ENCODE assay signal across 16 mouse cellular contexts in the genomic region with DNA sequence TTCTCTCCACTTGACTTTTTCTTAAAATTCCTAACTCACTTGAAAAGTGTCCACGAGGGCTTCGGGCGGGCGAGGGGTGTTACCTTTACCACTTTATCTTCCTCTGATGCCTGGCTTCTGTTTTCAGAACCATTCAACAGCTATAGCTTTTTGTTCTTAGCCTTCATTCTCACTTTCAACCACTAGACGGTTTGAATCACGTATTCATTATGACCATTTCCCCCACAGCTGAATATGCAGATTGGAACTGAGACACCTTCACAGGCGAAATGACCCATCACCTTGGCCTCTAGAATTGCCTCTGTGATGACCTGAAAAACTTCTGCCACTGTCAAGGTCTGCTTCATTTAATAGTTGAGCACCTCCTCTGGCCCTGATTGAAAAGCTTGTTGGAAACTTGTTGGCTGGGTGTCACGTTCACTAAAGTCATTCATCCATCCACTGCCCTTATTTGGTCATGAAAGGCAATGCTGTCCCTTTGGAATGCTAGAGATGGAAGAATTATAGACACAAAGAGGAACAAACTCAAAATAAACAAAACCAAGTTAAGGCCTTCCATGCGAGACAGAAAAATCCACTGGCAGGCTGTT. TPM values are rescaled to one million over a fixed set of nuclear protein-coding genes. Genes with fewer than 3 reads are reported as not detected.
"Had no signal": no experiment of that assay in that cellular context is flagged by ENCODE, and none has a peak within 500 bp of the region (broad histone marks: within the 10 kb centered on the region; RNA-seq: fewer than 3 reads in every experiment).

No protein-coding gene starts in this region.

- H3K4me2 ChIP-seq: liver, embryonic 11.5 days; liver, embryonic 15.5 days; lung, embryonic 15.5 days; midbrain, embryonic 15.5 days; neural tube, embryonic 13.5 days had no signal

- H3K36me3 ChIP-seq: limb, embryonic 10.5 days; liver, embryonic 15.5 days; lung, embryonic 15.5 days; midbrain, embryonic 10.5 days; midbrain, embryonic 15.5 days; neural tube, embryonic 13.5 days had no signal

- H3K27me3 ChIP-seq: liver, embryonic 15.5 days; lung, embryonic 15.5 days; midbrain, embryonic 15.5 days; neural tube, embryonic 13.5 days had no signal

- ATAC-seq: intestine, embryonic 16.5 days; midbrain, embryonic 15.5 days had no signal

- H3K27ac ChIP-seq: left cerebral cortex, adult 2 months; limb, embryonic 10.5 days; liver, embryonic 15.5 days; lung, embryonic 15.5 days; midbrain, embryonic 10.5 days; midbrain, embryonic 15.5 days; neural tube, embryonic 13.5 days had no signal

- H3K4me3 ChIP-seq: left cerebral cortex, adult 2 months; limb, embryonic 10.5 days; liver, embryonic 15.5 days; lung, embryonic 15.5 days; midbrain, embryonic 10.5 days; midbrain, embryonic 15.5 days; neural tube, embryonic 13.5 days had no signal

- H3K4me1 ChIP-seq: liver, embryonic 15.5 days; lung, embryonic 15.5 days; midbrain, embryonic 15.5 days had no signal

- H3K9ac ChIP-seq: liver, embryonic 15.5 days; lung, embryonic 15.5 days; midbrain, embryonic 15.5 days; neural tube, embryonic 13.5 days had no signal

- DNase-seq: lung, postnatal 4 days; retina, postnatal 1 day; right cerebral cortex, postnatal 4 days; spleen, adult 18-20 months; thymus, adult 18-20 months; thymus, postnatal 14 days had no signal

- H3K9me3 ChIP-seq: limb, embryonic 10.5 days; liver, embryonic 15.5 days; lung, embryonic 15.5 days; midbrain, embryonic 10.5 days; midbrain, embryonic 15.5 days; neural tube, embryonic 13.5 days had no signal

RNA-seq across cellular contexts. Expression of a gene that starts 10.7 kb away (rescaled TPM):
- total RNA-seq: monocyte, adult 5-6 weeks had no signal
